Mouse (Mus musculus) kidney, adult 2 months (tissue): ENCODE measurements around the gene Prpsap1. TPM values are rescaled to one million over a fixed set of nuclear protein-coding genes. Genes with fewer than 3 reads are reported as not detected.

ENCODE experiments used
- DNase-seq: peaks from one replicate; pipeline ENCODE4 v3.0.0; 2021
- H3K27ac ChIP-seq: fragments of 200-500 bp; 2 replicates; pipeline ENCODE4 v1.5.1; 2012; ENCODE audit warnings: low read depth, low read length, control low read depth, inconsistent platforms; ENCODE audit not compliant: insufficient read depth
- H3K27me3 ChIP-seq: fragments of 200-500 bp; replicated peaks from 2 replicates; pipeline ENCODE4 v1.6.1; 2012; ENCODE audit warnings: mild to moderate bottlenecking, moderate library complexity, low read length, inconsistent platforms; ENCODE audit not compliant: control insufficient read depth, insufficient read depth
- H3K36me3 ChIP-seq: fragments of 200-500 bp; 2 replicates; pipeline ENCODE4 v1.6.1; 2012; ENCODE audit warnings: mild to moderate bottlenecking, moderate library complexity, low read length, inconsistent platforms; ENCODE audit not compliant: control insufficient read depth, insufficient read depth
- H3K4me1 ChIP-seq: fragments of 200-500 bp; 2 replicates; pipeline ENCODE4 v1.6.1; 2011; ENCODE audit warnings: low read length; ENCODE audit not compliant: control insufficient read depth, insufficient read depth
- H3K4me3 ChIP-seq: fragments of 200-500 bp; 2 replicates; pipeline ENCODE4 v1.5.1; 2011; ENCODE audit warnings: mild to moderate bottlenecking, low read depth, low read length, control low read depth; ENCODE audit not compliant: insufficient read depth
- CTCF ChIP-seq: fragments of 200-500 bp; conservative IDR thresholded peaks from 2 replicates; pipeline ENCODE4 v1.5.1; 2011; ENCODE audit warnings: low read depth, mild to moderate bottlenecking, control low read depth, low read length, moderate library complexity, mixed read lengths; ENCODE audit not compliant: insufficient read depth, insufficient read length
- POLR2A ChIP-seq: fragments of 200-500 bp; IDR thresholded peaks from one replicate; pipeline ENCODE4 v1.6.1; 2011; ENCODE audit warnings: low read depth, low read length, control low read depth
- WGBS: fragments of 180-500 bp; shearing (Covaris S2); methylation state at CpG from one replicate; pipeline ENCODE4 v1.1.7; 2018; 5-methylcytosine and 5-hydroxymethylcytosine counted together
- polyA plus RNA-seq: library from polyadenylated mRNA; depleted of rRNA; stranded (reverse); fragments of >200 nt; gene quantifications from 2 replicates; pipeline ENCODE4 v1.2.3, GENCODE M21; 2012; rRNA removed

Prpsap1 gene
- polyA plus RNA-seq, 1 experiment, result 87.5 TPM

- Histone ChIP-seq H3K4me3 (no peak overlapping the region), H3K36me3 (no peaks in the 10 kb centered on the region), H3K27ac (no peak overlapping the region), H3K4me1 (no peaks in the 10 kb centered on the region; the same call in 1 of the 2 replicates), H3K27me3 (no peaks in the 10 kb centered on the region)
- DNase-seq, result no peak
- WGBS, result 93% methylated on average over 2 of the region's 2 CpGs
- TF ChIP-seq POLR2A (no peak), CTCF (no peak)
Measured at GRCm38 (mm10) chr11:116422562-116422961, 71.4 kb downstream of the Prpsap1 start.

- Histone ChIP-seq H3K27ac (no peak overlapping the region), H3K4me3 (no peak overlapping the region), H3K27me3 (no peaks in the 10 kb centered on the region), H3K36me3 (no peaks in the 10 kb centered on the region), H3K4me1 (no peaks in the 10 kb centered on the region)
- 68% methylated on average over 6 of the region's 6 CpGs for WGBS
- no peak for TF ChIP-seq CTCF
- TF ChIP-seq POLR2A, result no peak
- no peak for DNase-seq
Measured at GRCm38 (mm10) chr11:116421102-116421501, 72.9 kb downstream of the Prpsap1 start.

Other genes starting within 250 kb of the Prpsap1 start
- 53.7 and 53.8 TPM in 2 replicates for gene Srp68, start 220.0 kb downstream of the Prpsap1 start, polyA plus RNA-seq
- gene Galr2, start 213.3 kb downstream of the Prpsap1 start, polyA plus RNA-seq, result 3.3 and 5.3 TPM in 2 replicates
- gene Exoc7, start 187.0 kb downstream of the Prpsap1 start, polyA plus RNA-seq, result 33.2 and 33.5 TPM in 2 replicates
- gene Foxj1, start 158.8 kb downstream of the Prpsap1 start, polyA plus RNA-seq, result 0.80 and 1.0 TPM in 2 replicates
- gene Rnf157, start 81.2 kb downstream of the Prpsap1 start, polyA plus RNA-seq, result 2.5 and 2.9 TPM in 2 replicates
- gene Ubald2, start 60.1 kb downstream of the Prpsap1 start, polyA plus RNA-seq, result 195 and 211 TPM in 2 replicates
- gene Qrich2, start 28.0 kb downstream of the Prpsap1 start, polyA plus RNA-seq, result 0.08 and 0.24 TPM in 2 replicates
- 9.9 and 12.0 TPM in 2 replicates for gene Sphk1, start 36.7 kb upstream of the Prpsap1 start, polyA plus RNA-seq
- gene Ube2o, start 87.2 kb upstream of the Prpsap1 start, polyA plus RNA-seq, result 10.3 and 10.8 TPM in 2 replicates
- gene Aanat, start 92.2 kb upstream of the Prpsap1 start, polyA plus RNA-seq, result not detected in 2 replicates
- 18.0 and 19.1 TPM in 2 replicates for gene Rhbdf2, start 132.8 kb upstream of the Prpsap1 start, polyA plus RNA-seq
- 0.44 and 0.52 TPM in 2 replicates for gene Prcd, start 159.3 kb upstream of the Prpsap1 start, polyA plus RNA-seq
- gene Cygb, start 160.1 kb upstream of the Prpsap1 start, polyA plus RNA-seq, result 16.2 and 21.0 TPM in 2 replicates